Mouse (Mus musculus): Measurements from ENCODE around the gene C2cd5. TPM values are rescaled to one million over a fixed set of nuclear protein-coding genes. Genes with fewer than 3 reads are reported as not detected.

The C2cd5 gene
- total RNA-seq, 2 experiments from 2014 or later = 79.8 to 102 TPM

DNA sequence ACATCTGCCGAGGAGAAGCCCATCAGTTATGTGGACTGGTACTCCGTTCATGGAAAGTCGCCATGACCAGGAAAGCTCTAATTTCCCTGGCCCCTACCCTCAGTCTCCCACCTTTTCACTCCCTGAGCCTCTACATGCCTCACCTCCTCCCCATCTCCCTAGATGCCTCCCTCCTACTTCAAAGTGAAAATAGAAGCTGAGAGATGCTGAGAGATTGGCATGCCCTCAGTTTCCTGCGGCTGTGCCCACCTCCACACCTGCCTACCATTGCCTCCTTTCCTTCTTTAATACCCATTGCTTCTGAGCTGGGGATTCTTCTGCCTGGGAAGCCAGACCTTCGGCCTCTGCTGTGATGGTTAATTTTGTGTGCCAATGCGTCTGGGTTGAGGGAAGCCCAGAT lies 19.4 kb upstream of the C2cd5 start:
- DNase-seq (ENCODE audit: low spot score in 2 of 2) = peak in 1 of 2 experiments; percentile 55
- intact Hi-C loops (cut with DNase I) = loop anchor here (1.0 kb wide), 1 partner anchor 48 kb away; the partner anchor contains the start of gene Etnk1

DNA sequence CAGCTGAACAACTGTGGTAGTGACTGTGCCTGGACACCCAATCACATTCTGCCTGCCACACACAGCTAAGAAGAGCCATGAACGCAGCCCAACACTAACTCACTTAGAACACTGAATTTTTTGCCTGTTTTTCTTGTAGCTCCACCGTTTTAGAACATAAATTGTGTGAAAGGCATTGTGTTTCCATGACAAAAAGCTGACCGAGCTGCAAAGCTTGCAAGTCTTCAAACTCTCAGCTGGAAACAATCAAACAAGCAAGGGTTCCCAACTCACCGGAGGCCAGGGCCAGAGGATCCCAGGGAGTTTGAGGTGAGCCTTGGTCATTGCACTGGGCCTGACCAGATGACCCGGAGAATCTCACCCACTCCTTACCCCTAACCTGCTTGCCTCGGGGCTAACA lies 16.8 kb upstream of the C2cd5 start:
- intact Hi-C loops (cut with DNase I) = no loop called here
- no peak for DNase-seq (ENCODE audit: low spot score in 2 of 2)

DNA sequence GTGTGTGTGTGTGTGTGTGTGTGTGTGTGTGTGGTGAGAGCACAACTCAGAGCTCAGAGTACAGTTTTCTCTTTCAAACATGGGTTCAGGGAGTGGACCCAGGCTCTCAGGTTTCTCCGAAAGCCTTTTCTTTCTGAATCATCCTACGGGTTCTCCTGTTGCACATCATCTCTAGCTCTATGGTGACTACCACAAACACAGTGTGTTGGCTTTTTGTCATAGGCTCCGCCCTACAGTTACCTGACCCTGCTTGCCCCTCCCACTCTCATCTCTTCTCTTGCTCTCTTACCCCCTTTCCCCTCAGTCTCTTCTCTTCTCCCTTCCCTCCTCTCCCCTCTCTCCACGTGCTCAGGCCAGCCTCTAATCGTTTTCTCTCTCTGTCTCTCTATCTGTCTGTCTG lies 15.6 kb upstream of the C2cd5 start:
- DNase-seq (ENCODE audit: low spot score in 2 of 2) = no peak
- intact Hi-C loops (cut with DNase I) = no loop called here

DNA sequence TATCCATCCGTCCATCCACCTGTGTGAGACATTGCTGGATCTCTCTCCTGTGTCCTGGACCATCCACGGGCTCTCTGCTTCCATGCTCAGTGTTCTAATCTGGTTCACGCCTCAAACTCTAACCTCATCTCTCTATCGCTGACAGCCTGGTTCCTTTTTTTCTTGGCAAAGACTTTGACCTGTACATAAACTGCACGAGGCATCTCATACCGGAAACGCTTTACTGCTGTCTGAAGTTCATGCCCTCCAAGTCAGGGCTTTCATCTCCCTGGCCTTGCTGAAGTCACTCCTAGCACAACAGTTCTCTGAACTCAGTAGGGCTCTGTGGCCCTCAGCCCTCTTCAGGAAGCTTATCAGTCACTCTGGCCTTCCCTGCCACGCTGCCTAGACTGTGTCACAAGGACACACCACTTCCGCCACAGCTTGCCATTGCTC lies 15.1 kb upstream of the C2cd5 start:
- intact Hi-C loops (cut with DNase I) = no loop called here
- no peak for DNase-seq (ENCODE audit: low spot score in 2 of 2)

DNA sequence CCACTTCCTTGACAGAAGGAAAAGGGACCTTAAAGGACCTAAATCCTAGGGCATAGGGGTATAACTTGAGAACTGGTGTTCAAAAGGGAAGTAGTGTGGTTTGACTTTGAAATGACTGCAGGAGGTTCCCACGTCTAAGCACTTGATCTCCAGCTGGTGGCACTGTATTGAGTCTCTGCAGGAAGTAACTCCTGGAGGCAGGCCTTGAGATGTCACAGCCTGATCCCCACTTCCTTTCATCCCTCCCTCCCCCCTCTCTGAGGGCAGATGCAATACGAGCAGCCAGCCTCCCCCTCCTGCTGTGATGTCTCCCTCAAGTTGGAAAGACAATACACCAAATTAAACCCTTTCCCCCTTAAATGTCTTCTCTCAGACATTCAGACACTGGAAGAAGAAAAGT lies 14.6 kb upstream of the C2cd5 start:
- peak in 1 of 2 experiments; percentile 29 for DNase-seq (ENCODE audit: low spot score in 2 of 2)
- intact Hi-C loops (cut with DNase I) = no loop called here

DNA sequence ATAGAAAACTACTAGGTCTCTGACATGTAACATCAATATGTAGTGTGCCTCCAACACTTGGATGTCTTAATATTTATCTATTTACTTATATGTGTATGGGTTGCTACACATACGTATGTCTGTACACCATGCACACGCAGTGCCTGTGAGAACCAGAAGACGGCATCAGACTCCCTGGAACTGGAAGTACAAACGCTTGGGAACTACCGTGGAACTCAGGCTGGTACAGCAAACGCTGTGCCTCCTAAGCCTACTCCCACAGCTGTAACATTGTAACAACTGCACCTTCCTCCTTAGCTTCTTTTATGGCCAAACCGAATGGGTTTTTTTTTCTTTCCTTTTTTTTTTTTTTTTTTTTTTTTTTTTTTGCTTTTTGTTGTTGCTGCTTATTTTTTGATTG lies 10.4 kb upstream of the C2cd5 start:
- peak in 1 of 2 experiments; percentile 35 for DNase-seq (ENCODE audit: low spot score in 2 of 2)
- intact Hi-C loops (cut with DNase I) = no loop called here

DNA sequence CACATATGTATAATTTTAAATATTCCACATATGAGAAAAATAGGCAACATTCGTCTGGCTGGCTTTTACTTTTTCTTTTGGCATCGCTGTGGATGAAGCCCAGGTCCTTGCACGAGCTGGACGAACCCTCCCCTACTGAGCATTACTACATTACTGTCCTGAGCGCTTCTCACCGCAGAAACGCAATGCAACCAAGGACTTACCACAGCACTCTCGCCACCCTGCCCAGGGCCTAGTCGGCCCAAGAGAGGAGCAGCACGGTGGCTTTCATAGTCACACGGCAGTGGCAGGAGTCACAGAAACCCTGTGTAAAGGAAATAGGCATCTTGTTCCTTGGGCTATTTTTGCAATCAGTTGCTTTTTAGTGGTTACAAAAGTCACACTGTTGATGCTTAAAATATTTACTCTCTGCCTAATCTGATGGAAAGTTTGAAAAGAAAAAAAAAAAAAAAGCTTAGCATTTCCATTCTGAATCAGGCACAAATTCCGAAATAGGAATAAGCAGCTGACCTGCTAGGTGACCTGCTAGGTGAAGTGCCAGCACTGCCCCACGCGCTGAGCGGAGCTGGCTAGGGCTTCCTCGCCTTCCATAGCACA lies 9.8 kb upstream of the C2cd5 start:
- intact Hi-C loops (cut with DNase I) = no loop called here
- no peak for DNase-seq (ENCODE audit: low spot score in 2 of 2)

DNA sequence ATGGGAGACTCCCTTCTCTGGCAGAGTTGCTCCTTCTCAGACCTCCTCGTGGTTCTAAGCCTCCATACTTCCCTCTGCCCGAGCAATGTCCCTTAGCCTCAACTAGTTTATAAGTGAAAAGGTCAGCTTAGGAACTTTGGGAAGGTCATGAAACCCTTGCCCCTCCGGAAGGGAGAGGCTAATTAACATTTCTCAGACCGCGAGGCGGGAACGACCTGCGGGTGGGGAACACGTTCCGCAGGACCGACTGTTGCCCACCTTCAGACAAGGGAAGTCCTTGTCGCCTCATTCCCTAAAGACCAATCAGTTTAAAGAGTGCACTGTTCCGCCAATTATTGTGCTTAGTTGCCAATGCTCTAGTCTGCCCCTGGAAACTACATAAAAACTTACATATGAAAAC lies 8.1 kb upstream of the C2cd5 start:
- no peak for DNase-seq (ENCODE audit: low spot score in 2 of 2)
- intact Hi-C loops (cut with DNase I) = no loop called here

DNA sequence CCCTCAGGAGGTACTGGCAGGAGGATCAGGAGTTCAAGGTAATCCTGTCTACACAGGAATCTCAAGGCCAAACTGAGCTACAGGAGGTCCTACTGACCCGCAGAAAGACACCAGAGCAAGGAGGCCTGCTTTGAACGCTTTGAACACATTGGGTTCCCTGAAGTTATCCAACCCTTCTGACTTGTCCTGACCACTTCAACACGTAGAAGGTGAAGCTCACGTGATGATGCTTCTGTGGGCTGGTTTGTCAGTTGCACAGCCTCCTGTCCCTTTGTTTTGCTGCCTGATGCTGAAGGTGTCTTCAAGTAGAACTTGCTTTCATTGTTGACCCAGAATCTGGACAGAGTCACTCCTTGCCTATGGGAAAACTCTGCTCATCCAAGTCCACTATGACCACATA lies 7.7 kb upstream of the C2cd5 start:
- intact Hi-C loops (cut with DNase I) = no loop called here

DNA sequence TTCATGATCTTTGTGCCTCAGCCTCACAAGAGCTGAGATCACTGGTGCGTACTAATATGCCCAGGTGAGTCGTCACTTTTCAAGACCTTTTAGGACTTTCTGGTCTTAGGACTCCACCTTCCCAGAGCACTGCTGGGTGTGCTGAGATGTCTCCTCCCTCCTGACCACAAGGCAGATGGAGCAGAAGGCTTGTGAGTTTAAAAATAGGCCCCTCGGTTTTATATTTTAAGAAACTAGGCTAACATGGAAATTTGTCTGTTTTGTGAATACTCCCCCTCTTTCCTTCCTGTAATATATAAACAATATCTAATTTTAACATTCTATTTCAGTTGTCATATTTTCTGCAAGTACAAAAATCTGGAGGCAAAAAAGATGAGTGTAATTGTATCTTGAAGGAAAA lies 5.8 kb upstream of the C2cd5 start:
- peak in 1 of 2 experiments; percentile 67 for DNase-seq (ENCODE audit: low spot score in 2 of 2)
- intact Hi-C loops (cut with DNase I) = no loop called here

More for the DNA sequence above, 7.7 kb upstream of the C2cd5 start:
- no peak for DNase-seq (ENCODE audit: low spot score in 2 of 2)

DNA sequence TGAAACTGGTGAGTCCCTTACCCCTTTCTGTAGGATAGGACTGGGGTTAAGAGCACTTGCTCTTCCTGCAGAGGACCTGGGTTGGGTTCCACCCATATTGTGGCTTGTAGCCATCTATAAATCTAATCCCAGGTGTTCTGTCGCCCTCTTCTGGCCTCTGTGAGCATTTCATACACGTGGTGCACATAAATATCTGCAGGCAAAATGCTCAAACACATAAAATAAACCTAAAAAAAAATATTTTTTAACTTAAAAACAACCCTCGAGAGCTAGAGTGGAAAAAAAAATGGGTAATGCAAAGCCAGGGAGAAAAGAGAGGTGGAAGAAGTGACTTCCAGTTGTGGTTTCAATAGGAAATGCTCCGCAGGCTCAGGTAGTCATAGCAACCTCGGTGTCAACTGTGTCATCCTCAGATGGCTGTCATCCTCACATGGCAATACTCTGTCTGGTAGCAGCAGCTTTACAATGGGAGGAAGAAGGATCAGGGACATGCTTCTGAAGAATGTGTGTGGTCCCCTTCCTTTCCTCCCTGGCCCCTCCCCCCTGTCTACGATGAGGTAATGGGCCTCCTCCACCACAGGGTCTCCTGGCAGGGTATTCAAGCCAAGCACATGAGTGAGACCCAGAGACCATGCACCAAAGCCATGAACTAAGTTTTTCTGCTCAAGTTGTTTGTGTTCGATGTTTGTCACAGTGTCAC lies 4.2 kb upstream of the C2cd5 start:
- DNase-seq (ENCODE audit: low spot score in 2 of 2) = no peak
- intact Hi-C loops (cut with DNase I) = no loop called here

DNA sequence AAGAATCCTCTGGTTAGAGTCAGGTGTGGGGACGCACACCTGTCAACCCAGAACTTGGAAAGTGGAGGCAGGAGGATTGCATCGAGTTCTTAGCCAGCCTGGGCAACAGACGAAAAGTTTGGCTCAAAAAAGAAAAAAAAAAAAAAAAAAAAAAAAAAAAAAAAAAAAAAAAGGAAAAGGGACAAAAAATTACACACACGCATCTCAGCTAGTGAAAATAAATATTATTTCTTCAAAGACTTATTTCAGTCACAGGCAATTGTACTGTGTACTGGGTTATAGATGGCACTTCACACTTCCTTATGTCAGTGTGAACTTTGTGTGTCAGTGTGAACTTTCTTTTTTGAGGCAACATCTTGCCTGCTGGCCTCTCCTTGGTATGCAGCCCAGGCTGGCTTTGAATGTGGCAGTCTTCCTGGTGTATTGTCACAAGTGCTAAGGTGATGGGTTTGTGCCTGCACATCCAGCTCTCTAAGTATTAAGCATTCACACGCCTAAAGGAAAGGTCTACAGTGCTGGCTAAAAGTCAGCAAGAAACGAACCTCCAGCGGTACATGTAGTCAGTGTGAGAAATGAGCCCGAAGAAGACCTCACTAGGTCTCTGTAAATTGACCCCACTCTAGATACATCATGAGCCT lies 656 bp upstream of the C2cd5 start:
- intact Hi-C loops (cut with DNase I) = loop anchor here (1.0 kb wide), 1 partner anchor 67 kb away; the partner anchor contains the start of gene Etnk1
- DNase-seq (ENCODE audit: low spot score in 2 of 2) = no peak

DNA sequence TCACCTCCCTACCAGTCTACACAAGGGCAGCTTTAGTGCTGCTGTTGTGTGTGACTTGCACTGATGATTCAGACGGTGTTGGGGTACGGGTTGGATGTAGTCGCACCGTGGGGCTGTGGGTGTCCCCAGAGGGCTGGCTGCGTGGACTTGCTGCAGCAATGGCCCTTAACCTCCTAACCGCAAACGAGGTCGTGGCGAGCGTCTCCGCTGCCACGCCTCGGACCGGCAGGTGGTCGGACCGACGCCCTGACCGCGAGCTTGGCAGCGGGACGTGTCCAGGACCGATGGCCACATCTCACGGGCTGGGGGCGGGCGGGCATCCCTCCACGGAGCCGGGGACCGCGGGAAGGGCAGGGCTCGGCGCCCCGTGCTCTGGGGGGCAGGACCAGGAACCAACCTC lies 660 bp downstream of the C2cd5 start:
- intact Hi-C loops (cut with DNase I) = no loop called here
- DNase-seq (ENCODE audit: low spot score in 2 of 2) = peak; percentile 37 to 52

DNA sequence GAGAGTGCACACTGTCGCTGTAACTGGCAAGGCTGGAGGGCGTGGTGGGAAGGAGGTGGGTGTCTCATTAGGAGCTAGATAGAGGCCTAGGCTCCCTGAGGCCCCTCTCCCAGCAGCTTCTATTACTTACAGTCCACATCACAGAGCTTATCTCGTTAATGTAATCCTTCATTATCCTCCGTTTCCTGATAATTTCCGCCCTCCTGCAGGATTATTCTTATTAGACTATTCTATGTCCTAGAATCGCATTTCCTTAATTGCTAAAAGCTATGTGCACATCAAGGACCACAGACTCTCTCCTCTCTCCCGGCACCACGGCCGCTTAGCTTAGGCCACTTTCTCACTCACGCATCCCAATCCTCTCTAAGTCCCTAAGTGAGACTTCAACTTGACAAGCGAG lies 4.8 kb downstream of the C2cd5 start:
- intact Hi-C loops (cut with DNase I) = no loop called here
- DNase-seq (ENCODE audit: low spot score in 2 of 2) = no peak

DNA sequence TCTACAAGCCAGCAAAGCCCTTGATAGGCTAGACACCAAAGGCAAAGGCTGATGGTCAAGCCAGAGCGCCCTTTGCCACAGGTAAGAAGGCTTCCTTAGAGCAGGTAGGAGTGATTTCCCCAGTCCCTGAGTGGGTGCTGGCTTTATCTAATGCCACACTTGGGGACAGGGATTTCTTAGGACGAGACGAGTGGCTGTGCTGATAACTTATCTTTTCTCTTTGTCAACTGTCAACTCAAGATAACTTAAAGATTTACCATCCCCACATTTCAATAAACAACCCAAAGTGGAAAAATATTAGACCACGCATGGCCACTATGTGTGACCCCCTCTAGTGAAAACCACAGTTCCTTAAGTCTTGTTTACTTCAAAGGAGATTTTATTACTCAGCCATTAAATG lies 7.1 kb downstream of the C2cd5 start:
- intact Hi-C loops (cut with DNase I) = no loop called here
- DNase-seq (ENCODE audit: low spot score in 2 of 2) = no peak

DNA sequence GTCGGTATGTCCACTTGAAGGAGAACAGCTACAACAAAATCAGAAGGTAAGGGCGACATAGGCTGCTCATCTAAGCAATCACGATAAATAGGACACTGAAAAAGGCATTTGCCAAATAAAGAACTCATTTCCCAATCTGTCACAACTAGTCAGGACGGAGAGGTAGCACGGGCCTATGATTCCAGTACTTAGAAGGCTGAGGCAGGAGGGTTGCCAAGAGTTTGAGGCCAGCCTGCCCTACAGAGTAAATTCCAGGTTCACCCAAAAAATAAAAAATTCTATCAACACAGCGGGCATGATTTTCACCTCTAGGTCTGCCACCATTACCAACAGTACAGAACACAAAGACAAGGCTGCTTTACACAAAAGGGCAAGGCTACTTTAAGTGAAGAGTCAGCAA lies 8.9 kb downstream of the C2cd5 start:
- DNase-seq (ENCODE audit: low spot score in 2 of 2) = no peak
- intact Hi-C loops (cut with DNase I) = no loop called here

DNA sequence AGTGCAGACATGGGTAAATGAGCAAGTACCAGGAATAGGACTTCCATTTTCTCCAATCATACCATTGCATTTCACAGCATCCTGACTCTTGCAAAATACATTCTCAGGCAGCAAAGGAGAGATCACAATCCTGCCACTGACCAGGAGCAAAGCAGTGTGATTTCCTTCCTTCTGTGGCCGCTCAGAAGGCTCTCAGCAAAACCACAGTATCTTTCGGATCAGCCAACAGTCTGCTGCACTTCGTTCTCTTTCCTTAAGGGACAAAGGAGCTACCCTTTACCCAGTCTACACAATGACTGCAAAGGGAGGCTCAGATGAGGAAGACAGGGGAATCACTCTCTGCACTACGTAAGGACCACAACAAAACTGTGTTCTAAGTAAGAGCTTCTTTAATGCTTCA lies 12.6 kb downstream of the C2cd5 start:
- intact Hi-C loops (cut with DNase I) = no loop called here
- no peak for DNase-seq (ENCODE audit: low spot score in 2 of 2)

DNA sequence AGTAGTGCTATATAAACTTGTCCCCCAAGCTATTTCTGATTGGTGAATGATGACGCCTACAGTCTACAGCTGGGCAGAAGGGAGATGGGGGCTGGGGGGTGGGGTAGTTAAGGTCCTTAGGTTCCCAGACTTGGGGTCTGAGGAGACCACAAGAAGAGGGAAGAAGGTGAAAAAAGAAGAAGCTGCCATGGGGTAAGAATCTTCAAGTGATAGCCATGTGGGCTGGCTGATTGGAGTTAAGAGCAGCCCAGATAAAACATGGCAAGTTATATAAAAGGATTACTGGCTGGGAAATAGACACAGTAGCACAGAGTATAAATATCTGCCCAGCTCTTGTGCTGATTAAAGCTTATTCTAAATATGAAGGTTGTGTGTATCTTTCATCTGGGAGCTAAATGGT lies 14.0 kb downstream of the C2cd5 start:
- no peak for DNase-seq (ENCODE audit: low spot score in 2 of 2)
- intact Hi-C loops (cut with DNase I) = no loop called here

DNA sequence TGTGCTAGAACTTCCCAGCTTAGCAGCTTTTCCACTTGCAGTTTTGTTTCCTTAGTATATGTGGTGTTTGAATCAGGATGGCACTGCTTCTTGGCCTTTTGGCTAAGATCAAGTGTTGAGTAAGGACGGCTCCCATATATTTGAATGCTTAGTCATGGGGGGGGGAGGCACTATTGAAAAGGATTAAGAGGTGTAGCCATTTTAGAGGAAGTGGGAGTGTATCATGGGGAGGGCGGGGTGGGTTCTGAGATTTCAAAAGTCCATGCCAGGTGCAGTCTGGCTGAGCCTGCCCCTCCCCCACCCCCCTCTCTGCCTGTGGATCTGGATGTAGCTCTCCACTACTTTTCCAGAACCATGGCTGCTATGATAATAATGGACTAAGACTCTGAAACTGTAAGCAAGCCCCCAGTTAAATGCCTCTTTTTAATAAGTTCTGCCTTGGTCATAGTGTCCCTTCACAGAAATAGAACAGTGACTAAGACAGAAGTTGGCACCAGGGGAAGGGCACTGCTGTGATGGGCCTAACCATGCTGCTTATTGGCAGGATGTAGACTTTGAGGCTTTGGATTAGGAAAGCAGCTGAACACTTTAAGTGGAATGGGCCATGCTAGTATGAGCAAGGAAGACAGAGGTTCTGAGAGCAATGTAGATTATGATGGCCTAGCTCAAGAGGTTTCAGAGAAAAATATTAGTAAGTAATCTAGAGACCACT lies 15.5 kb downstream of the C2cd5 start:
- no peak for DNase-seq (ENCODE audit: low spot score in 2 of 2)
- intact Hi-C loops (cut with DNase I) = no loop called here

DNA sequence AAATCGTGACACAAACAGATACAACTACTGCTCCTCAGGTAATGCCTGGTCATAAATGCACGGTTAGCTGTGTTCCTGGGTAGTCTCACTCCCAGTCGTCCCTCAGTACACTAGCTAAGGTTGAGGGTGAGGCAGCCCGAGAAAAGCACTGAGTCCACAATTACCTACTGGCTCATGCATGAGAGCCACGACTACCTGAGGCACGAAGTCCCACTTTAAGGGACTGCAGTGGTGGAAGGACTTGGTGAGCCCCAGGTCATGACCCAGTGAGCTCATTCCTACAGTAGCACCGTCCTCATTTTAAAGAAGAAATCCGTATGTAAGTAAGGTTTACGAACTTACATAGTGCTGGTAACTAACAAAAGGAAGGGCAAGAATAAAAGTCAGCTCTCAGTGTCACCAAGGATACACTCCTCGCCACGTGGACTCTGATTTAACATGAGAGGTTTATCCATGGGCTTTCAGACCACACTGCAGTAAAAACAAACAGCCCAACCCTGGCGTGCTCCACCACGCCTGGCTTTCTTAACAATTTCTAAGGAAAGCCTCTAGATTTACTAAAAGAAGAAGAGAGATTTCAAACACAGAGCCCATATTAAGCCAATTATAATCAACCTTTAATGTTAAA lies 18.3 kb downstream of the C2cd5 start:
- intact Hi-C loops (cut with DNase I) = no loop called here
- no peak for DNase-seq (ENCODE audit: low spot score in 2 of 2)
